Mouse (Mus musculus): ENCODE data around the gene Rassf10. TPM values are rescaled to one million over a fixed set of nuclear protein-coding genes. Genes with fewer than 3 reads are reported as not detected.

Rassf10 gene
- polyA plus RNA-seq, 2 experiments, result 0.01 to 0.04 TPM

GRCm38 (mm10) chr7:112915571-112915970, 38.2 kb upstream of the Rassf10 start:
- Histone ChIP-seq H3K27me3 (ENCODE audit: control insufficient read depth, insufficient read depth, low read length) (no peaks in the 10 kb centered on the region), H3K9ac (replicated peaks) (no peak overlapping the region), H3K36me3 (replicated peaks; ENCODE audit: control insufficient read depth, insufficient read depth, low read depth) (no peaks in the 10 kb centered on the region), H3K27ac (no peak overlapping the region), H3K4me1 (replicated peaks; ENCODE audit: control insufficient read depth in 2 of 2, insufficient read depth in 2 of 2, low read length in 1 of 2) (no peaks in the 10 kb centered on the region), H3K4me3 (ENCODE audit: insufficient read depth in 1 of 2, low read depth in 2 of 2, low read length in 2 of 2) (no peak overlapping the region), H3K4me2 (ENCODE audit: low read depth) (no peak overlapping the region), H3K9me3 (ENCODE audit: control insufficient read depth, low read length) (no peaks in the 10 kb centered on the region)
- DNase-seq (ENCODE audit: low read depth in 3 of 3, low spot score in 3 of 3) (no peak), ATAC-seq (ENCODE audit: insufficient read depth) (no peak)
- WGBS (ENCODE audit: insufficient replicate concordance), result 67% methylated on average over 4 of the region's 4 CpGs
- TF ChIP-seq EP300 (IDR thresholded peaks at IDR 0.05; ENCODE audit: low read depth), result no peak
- TF ChIP-seq CTCF (IDR thresholded peaks at IDR 0.05; ENCODE audit: low read depth), result no peak

- TF ChIP-seq EP300 (IDR thresholded peaks at IDR 0.05; ENCODE audit: low read depth) (no peak), CTCF (IDR thresholded peaks at IDR 0.05; ENCODE audit: low read depth) (no peak)
- Histone ChIP-seq H3K9me3 (ENCODE audit: control insufficient read depth, low read length) (no peaks in the 10 kb centered on the region), H3K36me3 (replicated peaks; ENCODE audit: control insufficient read depth, insufficient read depth, low read depth) (no peaks in the 10 kb centered on the region), H3K4me3 (ENCODE audit: insufficient read depth in 1 of 2, low read depth in 2 of 2, low read length in 2 of 2) (no peak overlapping the region), H3K4me2 (ENCODE audit: low read depth) (no peak overlapping the region), H3K4me1 (replicated peaks; ENCODE audit: control insufficient read depth in 2 of 2, insufficient read depth in 2 of 2, low read length in 1 of 2) (no peaks in the 10 kb centered on the region), H3K27me3 (ENCODE audit: control insufficient read depth, insufficient read depth, low read length) (no peaks in the 10 kb centered on the region), H3K27ac (no peak overlapping the region), H3K9ac (replicated peaks) (no peak overlapping the region)
- 36% methylated on average over 10 of the region's 10 CpGs for WGBS (ENCODE audit: insufficient replicate concordance)
- no peak for DNase-seq (ENCODE audit: low read depth in 3 of 3, low spot score in 3 of 3)
- ATAC-seq (ENCODE audit: insufficient read depth), result no peak
These were observed 36.0 kb upstream of the Rassf10 start for GRCm38 (mm10) chr7:112917613-112918278.

DNA sequence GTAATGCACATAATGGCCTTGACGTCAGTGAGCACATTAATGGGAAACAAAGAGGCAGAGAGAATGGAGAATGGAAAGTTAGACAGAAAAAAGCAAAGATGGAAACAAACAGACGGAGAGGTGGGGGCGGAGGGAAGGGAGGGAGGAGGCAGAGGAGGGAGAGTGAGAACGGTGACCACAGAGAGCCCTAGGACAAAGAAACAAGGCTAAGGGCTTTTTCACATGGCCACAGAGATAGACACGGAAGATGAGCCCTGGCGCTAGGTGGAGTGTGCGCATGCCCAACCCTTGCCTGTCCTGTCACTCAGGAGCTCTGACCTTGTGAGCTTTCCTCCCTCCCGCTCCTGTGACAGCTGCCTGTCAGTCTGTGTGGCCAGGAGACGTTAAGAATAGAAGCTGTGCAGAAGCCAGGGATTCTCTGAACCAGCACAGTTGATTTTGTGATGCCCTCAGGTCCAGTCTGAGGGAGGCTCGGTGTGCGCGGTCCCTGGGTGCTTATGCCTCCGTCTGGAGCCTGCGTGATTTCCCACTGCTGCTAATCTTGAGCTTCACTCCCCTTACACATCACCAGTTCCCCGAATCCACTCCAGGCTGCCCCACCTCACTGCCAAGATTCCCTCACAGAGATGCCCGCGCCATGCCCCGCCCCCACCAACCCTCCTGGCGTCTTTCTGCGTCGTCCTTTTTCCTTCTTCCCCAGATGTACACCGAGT, 35.3 kb upstream of the Rassf10 start:
- H3K4me3 ChIP-seq (ENCODE audit: insufficient read depth in 1 of 2, low read depth in 2 of 2, low read length in 2 of 2), result no peak overlapping the region
- no peaks in the 10 kb centered on the region for H3K27me3 ChIP-seq (ENCODE audit: control insufficient read depth, insufficient read depth, low read length)
- no peak overlapping the region for H3K9ac ChIP-seq (replicated peaks)
- no peak overlapping the region for H3K27ac ChIP-seq
- TF ChIP-seq CTCF (IDR thresholded peaks at IDR 0.05; ENCODE audit: low read depth) (no peak), EP300 (IDR thresholded peaks at IDR 0.05; ENCODE audit: low read depth) (no peak)
- no peaks in the 10 kb centered on the region for H3K36me3 ChIP-seq (replicated peaks; ENCODE audit: control insufficient read depth, insufficient read depth, low read depth)
- no peaks in the 10 kb centered on the region for H3K9me3 ChIP-seq (ENCODE audit: control insufficient read depth, low read length)
- DNase-seq (ENCODE audit: low read depth in 3 of 3, low spot score in 3 of 3) (no peak), ATAC-seq (ENCODE audit: insufficient read depth) (no peak)
- no peaks in the 10 kb centered on the region for H3K4me1 ChIP-seq (replicated peaks; ENCODE audit: control insufficient read depth in 2 of 2, insufficient read depth in 2 of 2, low read length in 1 of 2)
- H3K4me2 ChIP-seq (ENCODE audit: low read depth), result no peak overlapping the region
- 54% methylated on average over 22 of the region's 22 CpGs for WGBS (ENCODE audit: insufficient replicate concordance)

GRCm38 (mm10) chr7:112919845-112920244, 33.9 kb upstream of the Rassf10 start:
- H3K4me1 ChIP-seq (replicated peaks; ENCODE audit: control insufficient read depth in 2 of 2, insufficient read depth in 2 of 2, low read length in 1 of 2), result no peaks in the 10 kb centered on the region
- WGBS (ENCODE audit: insufficient replicate concordance), result 1% methylated on average over 4 of the region's 4 CpGs
- DNase-seq (ENCODE audit: low read depth in 3 of 3, low spot score in 3 of 3), result peak in 1 of 3 experiments; percentile 3
- H3K27me3 ChIP-seq (ENCODE audit: control insufficient read depth, insufficient read depth, low read length), result no peaks in the 10 kb centered on the region
- H3K9ac ChIP-seq (replicated peaks), result no peak overlapping the region
- H3K27ac ChIP-seq, result no peak overlapping the region
- no peak for ATAC-seq (ENCODE audit: insufficient read depth)
- TF ChIP-seq CTCF (IDR thresholded peaks at IDR 0.05; ENCODE audit: low read depth) (peak; percentile 60), EP300 (IDR thresholded peaks at IDR 0.05; ENCODE audit: low read depth) (no peak)
- no peaks in the 10 kb centered on the region for H3K36me3 ChIP-seq (replicated peaks; ENCODE audit: control insufficient read depth, insufficient read depth, low read depth)
- no peak overlapping the region for H3K4me2 ChIP-seq (ENCODE audit: low read depth)
- H3K4me3 ChIP-seq (ENCODE audit: insufficient read depth in 1 of 2, low read depth in 2 of 2, low read length in 2 of 2), result no peak overlapping the region
- H3K9me3 ChIP-seq (ENCODE audit: control insufficient read depth, low read length), result no peaks in the 10 kb centered on the region

GRCm38 (mm10) chr7:112922801-112923200, 31.0 kb upstream of the Rassf10 start:
- no peaks in the 10 kb centered on the region for H3K9me3 ChIP-seq (ENCODE audit: control insufficient read depth, low read length)
- H3K36me3 ChIP-seq (replicated peaks; ENCODE audit: control insufficient read depth, insufficient read depth, low read depth), result no peaks in the 10 kb centered on the region
- TF ChIP-seq CTCF (IDR thresholded peaks at IDR 0.05; ENCODE audit: low read depth) (no peak), EP300 (IDR thresholded peaks at IDR 0.05; ENCODE audit: low read depth) (no peak)
- DNase-seq (ENCODE audit: low read depth in 3 of 3, low spot score in 3 of 3), result no peak
- no peak for ATAC-seq (ENCODE audit: insufficient read depth)
- no peaks in the 10 kb centered on the region for H3K4me1 ChIP-seq (replicated peaks; ENCODE audit: control insufficient read depth in 2 of 2, insufficient read depth in 2 of 2, low read length in 1 of 2)
- WGBS (ENCODE audit: insufficient replicate concordance), result 50% methylated on average over 4 of the region's 4 CpGs
- no peaks in the 10 kb centered on the region for H3K27me3 ChIP-seq (ENCODE audit: control insufficient read depth, insufficient read depth, low read length)
- H3K9ac ChIP-seq (replicated peaks), result no peak overlapping the region
- H3K27ac ChIP-seq, result no peak overlapping the region
- H3K4me3 ChIP-seq (ENCODE audit: insufficient read depth in 1 of 2, low read depth in 2 of 2, low read length in 2 of 2), result no peak overlapping the region
- H3K4me2 ChIP-seq (ENCODE audit: low read depth), result no peak overlapping the region

Data from liver, embryonic 14.5 days (tissue).